Mouse (Mus musculus) c-Kit-positive CD71-negative TER-119-negative erythroid progenitor cells, embryonic 14.5 days (primary cell): ENCODE measurements around the gene Ssbp2.

Experiments
- DNase-seq: peaks from one replicate; pipeline ENCODE4 v3.0.0-alpha.2; 2013; ENCODE audit warnings: low read depth

Ssbp2 gene

GRCm38 (mm10) chr13:91461711-91462351 lies 1.7 kb downstream of the Ssbp2 start:
- DNase-seq = no peak

GRCm38 (mm10) chr13:91462395-91462794 lies 2.3 kb downstream of the Ssbp2 start:
- DNase-seq = no peak

GRCm38 (mm10) chr13:91462893-91463481 lies 2.9 kb downstream of the Ssbp2 start:
- DNase-seq = no peak

- no peak for DNase-seq
These were observed 5.1 kb downstream of the Ssbp2 start for GRCm38 (mm10) chr13:91465002-91465715.

GRCm38 (mm10) chr13:91471566-91471965 lies 11.5 kb downstream of the Ssbp2 start:
- DNase-seq = no peak

GRCm38 (mm10) chr13:91471980-91472379 lies 11.9 kb downstream of the Ssbp2 start:
- no peak for DNase-seq

- no peak for DNase-seq
These were observed 13.4 kb downstream of the Ssbp2 start for GRCm38 (mm10) chr13:91473527-91473926.

- no peak for DNase-seq
These were observed 13.9 kb downstream of the Ssbp2 start for GRCm38 (mm10) chr13:91474027-91474426.

GRCm38 (mm10) chr13:91475888-91476287 lies 15.8 kb downstream of the Ssbp2 start:
- DNase-seq = no peak

- no peak for DNase-seq
These were observed 16.6 kb downstream of the Ssbp2 start for GRCm38 (mm10) chr13:91476596-91477100.

GRCm38 (mm10) chr13:91478011-91478410 lies 17.9 kb downstream of the Ssbp2 start:
- no peak for DNase-seq

- no peak for DNase-seq
These were observed 24.2 kb downstream of the Ssbp2 start for GRCm38 (mm10) chr13:91484303-91484702.

- DNase-seq = no peak
These were observed 32.0 kb downstream of the Ssbp2 start for GRCm38 (mm10) chr13:91492133-91492532.

GRCm38 (mm10) chr13:91497055-91497454 lies 37.0 kb downstream of the Ssbp2 start:
- DNase-seq = no peak

GRCm38 (mm10) chr13:91501735-91502134 lies 41.7 kb downstream of the Ssbp2 start:
- no peak for DNase-seq

- DNase-seq = no peak
These were observed 42.7 kb downstream of the Ssbp2 start for GRCm38 (mm10) chr13:91502642-91503373.

GRCm38 (mm10) chr13:91508991-91509390 lies 48.9 kb downstream of the Ssbp2 start:
- DNase-seq = no peak

- DNase-seq = peak; percentile 31
These were observed 49.4 kb downstream of the Ssbp2 start for GRCm38 (mm10) chr13:91509467-91509866.

- no peak for DNase-seq
These were observed 54.9 kb downstream of the Ssbp2 start for GRCm38 (mm10) chr13:91514979-91515378.

GRCm38 (mm10) chr13:91520073-91520750 lies 60.1 kb downstream of the Ssbp2 start:
- no peak for DNase-seq

- DNase-seq = no peak
These were observed 60.9 kb downstream of the Ssbp2 start for GRCm38 (mm10) chr13:91520968-91521367.

GRCm38 (mm10) chr13:91526058-91526457 lies 66.0 kb downstream of the Ssbp2 start:
- DNase-seq = no peak
